Mouse (Mus musculus): Measurements from ENCODE around the gene Spin2-ps6. TPM values are rescaled to one million over a fixed set of nuclear protein-coding genes. Genes with fewer than 3 reads are reported as not detected.

Spin2-ps6 gene
- not detected in 2 replicates for polyA plus RNA-seq (2012; rRNA removed)

GRCm38 (mm10) chrX:33234569-33234968 is at the start of gene Spin2-ps6:
Gene Spin2-ps6 (plus strand): TSS chrX:33234869.

Other genes starting within 250 kb of the Spin2-ps6 start
- gene Btbd35f12, start 78.5 kb downstream of the Spin2-ps6 start, polyA plus RNA-seq (2012; rRNA removed): not detected in 2 replicates